Mouse (Mus musculus): ENCODE measurements around the gene Ccdc187.

DNA sequence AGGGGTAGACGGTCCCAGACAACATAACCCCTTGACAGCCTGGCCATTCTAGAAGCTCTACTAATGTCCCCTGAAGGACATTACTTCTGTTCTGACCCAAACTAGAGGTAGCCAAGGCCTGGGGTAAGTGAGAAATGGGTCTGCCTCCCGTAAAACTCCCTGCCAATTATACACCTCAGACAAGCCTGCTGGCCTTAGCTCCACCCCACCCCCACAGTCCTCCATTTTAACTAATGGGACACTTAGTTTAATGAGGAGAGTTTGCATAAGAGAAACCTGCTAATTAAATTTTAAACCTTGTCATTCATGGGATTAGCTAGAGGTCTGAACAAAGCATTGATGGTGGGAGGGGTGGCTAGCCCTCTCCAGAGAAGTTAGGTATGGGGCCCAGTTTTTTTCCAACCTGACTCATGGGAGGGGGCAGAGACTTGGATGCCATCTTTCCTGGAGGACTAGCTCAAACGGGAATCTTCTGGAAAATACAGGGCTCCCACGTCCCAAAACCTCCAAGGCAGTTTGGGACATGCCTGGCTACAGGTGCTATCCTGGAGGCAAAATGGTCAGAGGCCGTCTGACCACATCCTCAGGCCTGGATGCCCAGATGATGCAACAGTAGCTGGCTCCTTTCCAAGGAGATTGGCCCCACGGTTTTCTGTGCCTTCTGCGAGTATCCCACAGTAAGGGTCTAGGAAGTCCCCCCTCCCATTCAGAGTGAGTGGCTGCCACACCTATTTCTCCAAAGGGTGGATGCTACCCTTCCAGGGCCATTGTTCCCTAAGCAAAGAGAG is 99.6 kb downstream of the Ccdc187 start:
- TF ChIP-seq POLR2A (IDR thresholded peaks at IDR 0.05; ENCODE audit: extremely low read depth, insufficient read depth, low read length) (no peak), CTCF (IDR thresholded peaks at IDR 0.05; ENCODE audit: extremely low read depth, insufficient read depth, low read length) (no peak)
